Mouse (Mus musculus) embryonic stem cell, embryonic (primary cell): ENCODE results near the gene Trhr2.

Source experiments
- CTCF ChIA-PET, 4 experiments: fragments of 300-600 bp in 2 of 4; fragments of 350-600 bp in 2 of 4; sonication (Branson Sonifier 250); formaldehyde crosslinking; loops; one replicate each; lab custom pipeline; 2022; ENCODE audit warnings: inconsistent platforms in 2 of 4; lab: Charles Lee
- POLR2A ChIA-PET, 4 experiments: fragments of 300-600 bp in 2 of 4; fragments of 350-600 bp in 2 of 4; sonication (Branson Sonifier 250); formaldehyde crosslinking; loops; one replicate each; lab custom pipeline; 2022; ENCODE audit warnings: antibody characterized with exemption in 4 of 4, inconsistent platforms in 1 of 4; lab: Charles Lee

Trhr2 gene

GRCm38 (mm10) chr8:122362271-122362670, 1.7 kb upstream of the Trhr2 start:
- POLR2A ChIA-PET, result interaction anchor here in 2 of 4 experiments (0.7 to 1.0 kb wide), 2 partner anchors 10 to 389 kb away, joined by 3 read pairs; no protein-coding TSS in a partner anchor
- CTCF ChIA-PET, result no interaction called here

DNA sequence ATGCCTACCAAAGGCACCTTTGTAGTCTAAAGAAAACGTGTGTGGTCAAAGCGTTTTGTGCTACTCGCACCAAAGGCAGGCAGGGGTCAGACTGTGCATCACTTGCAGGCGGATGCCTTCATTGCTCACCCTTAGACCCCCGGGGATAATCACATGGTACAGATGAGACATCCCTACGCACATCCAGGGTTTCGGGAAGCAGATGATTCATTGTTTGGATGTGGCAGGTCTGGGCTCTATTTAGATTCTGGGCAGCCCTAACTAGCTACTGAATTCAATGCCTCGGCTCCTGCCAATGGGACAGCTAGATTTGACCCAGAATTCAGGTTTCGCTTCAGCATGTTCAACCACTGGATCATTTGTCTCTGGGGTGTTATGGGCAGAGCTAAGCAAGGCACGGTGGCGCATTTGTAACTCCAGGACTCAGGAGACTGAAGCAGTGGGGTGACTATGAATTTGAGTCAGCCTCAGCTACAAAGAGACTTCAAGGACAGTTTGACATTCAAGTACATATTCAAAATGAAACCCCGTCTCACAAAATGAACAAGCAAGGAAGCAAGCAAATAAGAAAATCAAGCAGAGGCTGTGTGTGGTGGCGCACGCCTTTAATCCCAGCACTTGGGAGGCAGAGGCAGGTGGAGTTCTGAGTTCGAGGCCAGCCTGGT, 1.3 kb downstream of the Trhr2 start:
- ChIA-PET CTCF (interaction anchor here in 1 of 4 experiments (2.0 kb wide), 1 partner anchor 10 kb away, joined by 7 read pairs; no protein-coding TSS in a partner anchor), POLR2A (interaction anchor here in 3 of 4 experiments (0.6 to 2.5 kb wide), 6 partner anchors 10 to 185 kb away, joined by 3 to 7 read pairs (median 4); partner anchors contain the start of gene Zc3h18 (in 1 of the 3))

GRCm38 (mm10) chr8:122357641-122358040, 2.9 kb downstream of the Trhr2 start:
- ChIA-PET CTCF (interaction anchor here in 2 of 4 experiments (0.8 to 1.5 kb wide), 2 partner anchors 12 to 17 kb away, joined by 3 read pairs; no protein-coding TSS in a partner anchor), POLR2A (interaction anchor here in 2 of 4 experiments (0.7 to 2.5 kb wide), 3 partner anchors 12 to 31 kb away, joined by 3 to 6 read pairs (median 3); no protein-coding TSS in a partner anchor)

DNA sequence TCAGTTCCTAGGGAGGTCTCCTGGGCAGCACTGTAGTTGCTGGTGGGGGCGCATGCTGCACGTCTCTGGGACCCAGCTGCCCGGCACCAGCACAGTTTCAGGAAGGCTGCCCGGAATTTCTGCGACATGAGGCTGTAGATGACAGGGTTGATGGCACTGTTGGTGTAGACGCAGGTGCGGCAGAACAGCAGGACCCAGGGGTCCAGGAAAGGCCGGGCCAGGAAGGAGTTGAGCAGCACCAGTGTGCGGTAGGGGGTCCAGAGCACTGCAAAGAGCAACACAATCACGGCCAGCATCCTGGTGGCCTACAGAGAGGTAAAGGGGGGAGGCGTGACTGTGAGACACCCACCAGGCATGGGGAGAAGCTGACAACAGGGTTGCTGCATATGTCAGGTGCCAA, 3.3 kb downstream of the Trhr2 start:
- POLR2A ChIA-PET, result interaction anchor here in 2 of 4 experiments (0.7 to 1.4 kb wide), 3 partner anchors 12 to 31 kb away, joined by 3 read pairs; no protein-coding TSS in a partner anchor
- CTCF ChIA-PET, result interaction anchor here in 2 of 4 experiments (0.8 to 1.5 kb wide), 2 partner anchors 12 to 17 kb away, joined by 3 read pairs; no protein-coding TSS in a partner anchor

DNA sequence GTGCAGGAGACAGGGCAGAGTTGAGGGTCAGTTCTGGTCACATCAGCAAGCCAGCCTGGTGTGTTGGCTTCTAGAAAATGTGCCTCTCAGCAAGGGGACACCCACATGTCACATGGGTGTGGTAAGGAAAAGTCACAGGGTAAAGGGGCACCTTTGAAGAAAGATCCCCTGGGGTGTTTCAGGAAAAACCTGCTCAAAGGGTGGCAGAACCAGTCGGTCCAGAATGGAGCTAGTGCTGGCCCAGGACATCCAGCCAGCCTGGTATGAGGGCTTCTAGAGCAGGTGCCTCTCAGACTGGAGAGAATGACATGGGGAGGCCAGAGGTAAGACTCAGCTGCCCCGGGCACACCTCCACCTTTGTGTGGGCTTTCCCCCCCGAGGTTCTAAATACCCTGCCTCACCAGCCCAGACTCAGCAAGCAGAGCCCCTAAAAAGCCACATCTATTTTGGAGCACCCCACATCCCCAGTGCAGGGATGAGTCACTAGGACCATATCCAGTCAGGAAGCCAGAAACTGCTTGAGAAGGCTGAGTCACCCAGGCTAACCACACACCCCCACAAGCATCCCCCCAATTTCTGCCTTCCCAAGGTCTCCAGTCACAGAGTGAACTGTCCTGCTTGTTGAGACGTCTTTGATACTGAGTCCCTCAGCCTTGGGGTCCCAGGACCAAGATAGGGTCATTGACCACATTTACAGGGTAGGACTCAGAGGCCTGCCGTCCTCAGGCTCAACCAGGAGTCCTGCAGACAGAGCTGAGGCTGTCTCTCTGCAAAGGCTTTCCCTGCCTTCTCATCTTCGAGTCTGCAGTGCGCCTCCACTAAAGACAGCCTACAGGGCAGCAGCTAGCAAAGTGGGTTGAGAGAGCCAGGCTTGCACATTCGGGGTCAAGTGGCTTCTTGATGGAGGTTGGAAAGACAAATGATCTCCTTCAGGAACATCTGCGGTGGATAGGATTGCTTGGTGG, 4.6 kb downstream of the Trhr2 start:
- POLR2A ChIA-PET, result interaction anchor here in 1 of 4 experiments (1.1 kb wide), 1 partner anchor 25 kb away, joined by 3 read pairs; no protein-coding TSS in a partner anchor

DNA sequence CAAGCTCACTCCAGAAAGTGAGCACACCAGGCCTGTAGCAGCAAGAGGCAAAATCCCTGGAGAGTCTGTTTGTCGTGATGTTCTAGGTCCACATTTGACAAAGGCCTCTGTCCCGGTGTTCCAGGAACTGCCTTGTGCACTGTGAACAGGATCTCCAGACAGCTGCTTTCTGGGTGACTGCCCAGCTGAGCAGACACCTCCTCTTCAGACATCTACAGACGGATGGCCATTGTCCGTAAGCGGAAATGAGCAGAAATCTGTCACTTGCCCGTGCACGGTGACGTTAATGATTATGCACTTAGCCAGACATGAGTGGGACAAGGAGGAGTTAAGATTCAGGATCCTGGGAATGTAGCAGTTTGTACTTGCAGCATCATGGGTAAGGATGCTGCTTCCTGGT, 6.4 kb downstream of the Trhr2 start:
- ChIA-PET CTCF (interaction anchor here (0.6 to 2.8 kb wide), 8 partner anchors 11 to 235 kb away, joined by 3 to 12 read pairs (median 6); no protein-coding TSS in a partner anchor), POLR2A (interaction anchor here in 1 of 4 experiments (0.5 to 1.3 kb wide), 4 partner anchors 9 to 278 kb away, joined by 3 to 4 read pairs (median 3); no protein-coding TSS in a partner anchor)

More for the DNA sequence above, 4.6 kb downstream of the Trhr2 start:
- CTCF ChIA-PET, result interaction anchor here (0.6 to 1.5 kb wide), 6 partner anchors 14 to 1765 kb away, joined by 3 to 7 read pairs (median 3); no protein-coding TSS in a partner anchor

DNA sequence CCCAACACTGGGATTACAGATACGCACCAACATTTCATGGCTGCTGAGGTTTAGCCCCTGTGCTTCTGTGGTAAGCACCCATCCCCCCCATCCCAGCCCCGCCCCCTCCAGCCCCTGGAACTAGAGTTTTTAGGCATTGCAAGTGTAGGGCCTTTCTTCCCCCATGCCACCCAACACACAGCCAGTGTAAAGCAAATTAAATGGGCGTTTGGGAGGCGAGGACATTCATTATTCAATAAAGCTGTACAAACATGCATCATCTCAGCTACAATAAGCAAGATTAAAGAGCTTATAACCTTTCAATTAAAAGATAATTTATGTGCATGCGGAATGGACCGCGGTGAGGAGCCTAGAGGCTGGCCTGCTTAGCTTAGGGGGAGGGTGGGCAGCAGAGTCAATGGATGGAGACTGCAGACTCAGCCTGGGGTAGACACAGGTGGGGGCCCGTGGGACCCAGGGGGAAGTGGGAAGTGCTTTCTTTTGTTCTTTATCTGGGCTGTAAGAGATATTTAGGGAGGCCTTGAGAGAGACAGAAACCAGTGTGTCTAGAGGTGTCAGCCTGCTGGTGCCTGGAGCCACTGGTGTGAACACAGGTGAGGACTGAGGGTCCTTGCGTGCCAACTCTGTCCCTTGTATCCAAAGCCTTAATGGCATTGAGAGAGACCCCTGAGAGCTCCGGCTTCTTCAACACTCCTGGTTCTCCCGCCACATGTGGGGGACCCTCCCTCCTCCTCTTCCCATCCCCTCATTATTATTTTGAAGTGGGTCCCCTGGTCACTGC, 10.0 kb downstream of the Trhr2 start:
- CTCF ChIA-PET, result interaction anchor here in 3 of 4 experiments (0.5 to 0.9 kb wide), 5 partner anchors 19 to 656 kb away, joined by 3 to 5 read pairs (median 3); no protein-coding TSS in a partner anchor

GRCm38 (mm10) chr8:122349357-122350297, 10.9 kb downstream of the Trhr2 start:
- CTCF ChIA-PET, result interaction anchor here in 2 of 4 experiments (0.5 to 1.2 kb wide), 5 partner anchors 20 to 990 kb away, joined by 3 to 8 read pairs (median 3); partner anchors contain the start of gene Mvd (in 1 of the 2)
- POLR2A ChIA-PET, result no interaction called here

More for the DNA sequence above, 10.0 kb downstream of the Trhr2 start:
- POLR2A ChIA-PET, result no interaction called here

DNA sequence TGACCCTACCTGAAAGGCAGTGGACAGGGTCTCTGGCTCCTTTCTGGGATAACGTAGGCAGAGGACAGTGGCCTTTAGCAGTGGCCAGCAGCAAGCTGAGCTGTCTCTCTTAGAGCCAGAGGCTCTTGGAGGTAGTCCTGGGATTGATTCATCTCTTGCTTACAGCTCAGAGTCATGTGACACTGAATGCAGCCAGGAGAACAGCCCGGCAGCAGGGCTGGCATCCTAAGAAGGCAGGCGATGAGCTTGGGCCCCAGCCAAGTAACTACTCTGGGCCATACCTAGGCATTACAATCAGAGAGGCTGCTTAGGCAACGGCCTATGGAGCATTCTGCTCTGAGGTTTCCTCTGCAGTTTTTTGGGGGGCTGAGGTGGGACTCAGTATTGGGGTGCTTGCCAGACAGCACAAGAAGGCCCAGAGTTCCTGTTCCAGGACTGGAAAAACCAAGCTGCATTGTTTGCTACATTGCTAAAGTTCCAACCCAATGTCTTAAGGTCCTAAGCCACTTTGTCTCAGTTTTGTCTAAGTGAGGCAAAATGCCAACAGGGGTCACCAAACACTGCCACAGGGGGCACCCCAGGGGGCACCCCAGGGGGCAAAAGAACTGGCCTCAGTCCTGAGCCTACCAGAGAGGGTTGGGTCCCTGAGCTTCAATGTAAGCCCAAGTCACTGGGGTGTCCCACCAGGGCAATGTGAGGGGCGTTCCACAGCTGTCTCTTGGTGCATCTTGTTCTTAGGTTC, 12.6 kb downstream of the Trhr2 start:
- ChIA-PET CTCF (interaction anchor here in 3 of 4 experiments (0.5 to 1.6 kb wide), 5 partner anchors 12 to 438 kb away, joined by 3 to 7 read pairs (median 3); no protein-coding TSS in a partner anchor), POLR2A (interaction anchor here in 2 of 4 experiments (0.7 to 1.6 kb wide), 3 partner anchors 9 to 21 kb away, joined by 3 to 6 read pairs (median 3); no protein-coding TSS in a partner anchor)

GRCm38 (mm10) chr8:122345181-122346095, 15.1 kb downstream of the Trhr2 start:
- CTCF ChIA-PET, result interaction anchor here in 3 of 4 experiments (0.7 to 2.2 kb wide), 6 partner anchors 9 to 359 kb away, joined by 3 to 6 read pairs (median 4); no protein-coding TSS in a partner anchor

DNA sequence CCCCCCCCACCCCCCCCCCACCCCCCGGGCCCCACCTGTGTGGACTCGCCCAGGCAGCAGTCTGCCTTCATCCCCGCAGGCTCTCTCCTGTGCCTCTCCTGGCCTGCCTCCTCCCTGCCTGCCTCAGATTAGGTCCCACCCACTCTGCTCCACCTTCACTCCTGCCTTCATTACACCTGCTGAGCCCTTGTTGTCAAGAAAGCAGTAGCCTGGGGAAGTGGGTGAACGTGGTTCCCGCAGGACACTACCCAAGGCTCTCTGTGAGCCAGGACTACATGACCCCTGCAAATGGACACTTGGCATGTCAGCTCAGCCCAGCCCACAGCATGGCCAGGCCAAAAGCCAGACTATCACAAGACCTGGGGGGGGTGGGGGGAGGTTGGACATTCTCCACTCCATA, 16.3 kb downstream of the Trhr2 start:
- ChIA-PET CTCF (interaction anchor here in 2 of 4 experiments (0.6 to 3.0 kb wide), 2 partner anchors 75 to 373 kb away, joined by 3 to 8 read pairs; no protein-coding TSS in a partner anchor), POLR2A (interaction anchor here in 3 of 4 experiments (0.6 to 1.4 kb wide), 4 partner anchors 20 to 73 kb away, joined by 3 read pairs; no protein-coding TSS in a partner anchor)

More at GRCm38 (mm10) chr8:122345181-122346095, 15.1 kb downstream of the Trhr2 start:
- POLR2A ChIA-PET, result interaction anchor here in 2 of 4 experiments (0.7 to 1.2 kb wide), 5 partner anchors 8 to 645 kb away, joined by 3 to 4 read pairs (median 3); no protein-coding TSS in a partner anchor

- POLR2A ChIA-PET, result interaction anchor here in 1 of 4 experiments (1.2 to 1.4 kb wide), 2 partner anchors 20 to 73 kb away, joined by 3 read pairs; no protein-coding TSS in a partner anchor
Measured at GRCm38 (mm10) chr8:122343758-122344157, 16.8 kb downstream of the Trhr2 start.

GRCm38 (mm10) chr8:122343341-122343740, 17.2 kb downstream of the Trhr2 start:
- POLR2A ChIA-PET, result interaction anchor here in 2 of 4 experiments (0.6 to 1.4 kb wide), 5 partner anchors 9 to 72 kb away, joined by 3 read pairs; no protein-coding TSS in a partner anchor

More at GRCm38 (mm10) chr8:122343758-122344157, 16.8 kb downstream of the Trhr2 start:
- CTCF ChIA-PET, result interaction anchor here in 2 of 4 experiments (1.1 to 3.0 kb wide), 5 partner anchors 11 to 494 kb away, joined by 3 to 8 read pairs (median 5); no protein-coding TSS in a partner anchor

More at GRCm38 (mm10) chr8:122343341-122343740, 17.2 kb downstream of the Trhr2 start:
- CTCF ChIA-PET, result interaction anchor here in 3 of 4 experiments (0.6 to 3.0 kb wide), 7 partner anchors 11 to 494 kb away, joined by 3 to 8 read pairs (median 4); no protein-coding TSS in a partner anchor
